Mouse (Mus musculus) E14TG2a.4 (cell line): ENCODE measurements at regions not wholly inside any gene's neighbourhood (a gene's known extent, or its start where the extent isn't known, plus 50 kb on each side); places are given as distances from the start of the nearest gene placed in this dataset.

ENCODE experiments used
- CTCF ChIP-seq: conservative IDR thresholded peaks from 2 replicates; pipeline ENCODE4 v1.5.1; 2014; ENCODE audit warnings: low read length
- POU5F1 ChIP-seq: IDR thresholded peaks from 2 replicates; pipeline ENCODE4 v1.6.1; 2014; ENCODE audit warnings: low read length, borderline replicate concordance

DNA sequence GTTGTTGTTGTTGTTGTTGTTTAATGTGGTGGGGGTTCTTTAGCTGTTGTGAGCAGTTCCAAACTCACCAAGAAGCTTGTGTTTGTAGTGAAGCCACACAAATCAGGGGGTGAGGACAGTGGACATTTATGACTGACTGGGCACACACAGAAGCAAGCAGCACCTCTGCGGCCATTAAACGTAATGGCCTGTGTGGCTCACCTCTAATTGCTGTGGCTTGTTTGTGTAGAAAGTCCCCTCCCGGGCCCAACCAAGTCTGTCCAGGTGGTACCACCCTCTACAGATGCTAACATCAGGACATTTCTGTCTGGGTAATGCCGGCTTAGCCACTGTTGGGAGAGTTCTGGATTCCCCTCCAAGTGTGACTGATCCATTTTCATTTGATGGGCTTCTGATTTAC lies 56.1 kb upstream of the Stx16 start:
- no peak for TF ChIP-seq CTCF
- TF ChIP-seq POU5F1, result no peak
